Mouse (Mus musculus): Measurements from ENCODE around the gene Frmd8.

Frmd8 gene

GRCm38 (mm10) chr19:5874969-5875480 is at the start of gene Frmd8:
Gene Frmd8 (minus strand): TSS chr19:5875274.
- WGBS = 0% methylated on average over 37 of the region's 37 CpGs

- WGBS = under 1% methylated on average over 18 of the region's 18 CpGs
Measured at GRCm38 (mm10) chr19:5924713-5925093, 49.6 kb upstream of the Frmd8 start, which contains the start of gene Cdc42ep2. Gene Cdc42ep2 (minus strand): TSS chr19:5924816.

GRCm38 (mm10) chr19:5923990-5924712 is 49.1 kb upstream of the Frmd8 start:
- WGBS = under 1% methylated on average over 38 of the region's 38 CpGs

- 90% methylated on average over 3 of the region's 3 CpGs for WGBS
Measured at GRCm38 (mm10) chr19:5922963-5923362, 47.9 kb upstream of the Frmd8 start.

- WGBS = 54% methylated on average over 15 of the region's 15 CpGs
Measured at GRCm38 (mm10) chr19:5922119-5922942, 47.3 kb upstream of the Frmd8 start.

- WGBS = 30% methylated on average over 9 of the region's 9 CpGs
Measured at GRCm38 (mm10) chr19:5921715-5922114, 46.6 kb upstream of the Frmd8 start.

- 9% methylated on average over 13 of the region's 13 CpGs for WGBS
Measured at GRCm38 (mm10) chr19:5913007-5913719, 38.1 kb upstream of the Frmd8 start, which contains the start of gene Dpf2. Gene Dpf2 (minus strand): TSS chr19:5913010.

GRCm38 (mm10) chr19:5912103-5913006 is 37.3 kb upstream of the Frmd8 start:
- under 1% methylated on average over 59 of the region's 59 CpGs for WGBS

GRCm38 (mm10) chr19:5911430-5912102 is 36.5 kb upstream of the Frmd8 start:
- WGBS = under 1% methylated on average over 14 of the region's 14 CpGs

GRCm38 (mm10) chr19:5910221-5910620 is 35.1 kb upstream of the Frmd8 start:
- WGBS = 36% methylated on average over 6 of the region's 6 CpGs

GRCm38 (mm10) chr19:5907275-5907674 is 32.2 kb upstream of the Frmd8 start:
- WGBS = 61% methylated on average over 3 of the region's 3 CpGs

GRCm38 (mm10) chr19:5894002-5894678 is 19.1 kb upstream of the Frmd8 start, which contains the start of gene Tigd3:
Gene Tigd3 (minus strand): TSS chr19:5894149.
- WGBS = 3% methylated on average over 36 of the region's 36 CpGs

- WGBS = 7% methylated on average over 31 of the region's 31 CpGs
Measured at GRCm38 (mm10) chr19:5893282-5894001, 18.4 kb upstream of the Frmd8 start.

GRCm38 (mm10) chr19:5892735-5893134 is 17.7 kb upstream of the Frmd8 start:
- 82% methylated on average over 13 of the region's 13 CpGs for WGBS

GRCm38 (mm10) chr19:5892262-5892661 is 17.2 kb upstream of the Frmd8 start:
- 82% methylated on average over 7 of the region's 7 CpGs for WGBS

- 86% methylated on average over 12 of the region's 12 CpGs for WGBS
Measured at GRCm38 (mm10) chr19:5891521-5892258, 16.6 kb upstream of the Frmd8 start.

- WGBS = 78% methylated on average over 4 of the region's 4 CpGs
Measured at GRCm38 (mm10) chr19:5889211-5889610, 14.1 kb upstream of the Frmd8 start.

- WGBS = 78% methylated on average over 3 of the region's 3 CpGs
Measured at GRCm38 (mm10) chr19:5887234-5887815, 12.3 kb upstream of the Frmd8 start.

All from cerebral cortex, adult 2 months (tissue).